Mouse (Mus musculus) testis, adult 2 months (tissue): ENCODE results near the gene Perm1. TPM values are rescaled to one million over a fixed set of nuclear protein-coding genes. Genes with fewer than 3 reads are reported as not detected.

ENCODE experiments used
- H3K27ac ChIP-seq: fragments of 200-500 bp; 2 replicates; pipeline ENCODE4 v1.5.1; 2012; ENCODE audit warnings: low read depth, low read length; ENCODE audit not compliant: control insufficient read depth, insufficient read depth
- H3K27me3 ChIP-seq: fragments of 200-500 bp; 2 replicates; pipeline ENCODE4 v1.6.1; 2012; ENCODE audit warnings: mild to moderate bottlenecking, low read length, moderate library complexity; ENCODE audit not compliant: control insufficient read depth, insufficient read depth
- H3K36me3 ChIP-seq: fragments of 200-500 bp; 2 replicates; pipeline ENCODE4 v1.6.1; 2012; ENCODE audit warnings: mild to moderate bottlenecking, low read length; ENCODE audit not compliant: control insufficient read depth, insufficient read depth
- H3K4me1 ChIP-seq: fragments of 200-500 bp; 2 replicates; pipeline ENCODE4 v1.6.1; 2012; ENCODE audit warnings: low read length; ENCODE audit not compliant: control insufficient read depth, insufficient read depth
- H3K4me3 ChIP-seq: fragments of 200-500 bp; 2 replicates; pipeline ENCODE4 v1.5.1; 2012; ENCODE audit warnings: low read depth, mild to moderate bottlenecking, low read length, moderate library complexity, mixed read lengths; ENCODE audit not compliant: control insufficient read depth
- CTCF ChIP-seq: fragments of 200-500 bp; IDR thresholded peaks from 2 replicates; pipeline ENCODE4 v1.5.1; 2012; ENCODE audit warnings: low read depth, mild to moderate bottlenecking, inconsistent platforms, low read length, moderate library complexity; ENCODE audit not compliant: control insufficient read depth, insufficient read depth, insufficient replicate concordance
- POLR2A ChIP-seq: fragments of 200-500 bp; IDR thresholded peaks from 2 replicates; pipeline ENCODE4 v1.6.1; 2012; ENCODE audit warnings: low read depth, mild to moderate bottlenecking, inconsistent platforms, low read length, moderate library complexity; ENCODE audit not compliant: control insufficient read depth
- polyA plus RNA-seq: library from polyadenylated mRNA; depleted of rRNA; stranded (reverse); fragments of >200 nt; gene quantifications from 2 replicates; pipeline ENCODE4 v1.2.3, GENCODE M21; 2012

The Perm1 gene
- polyA plus RNA-seq, 1 experiment = not detected

- H3K4me1 ChIP-seq = no peaks in the 10 kb centered on the region
- no peak for TF ChIP-seq CTCF
- TF ChIP-seq POLR2A = no peak
- H3K36me3 ChIP-seq = no peaks in the 10 kb centered on the region
- no peak overlapping the region for H3K27ac ChIP-seq
- no peaks in the 10 kb centered on the region for H3K27me3 ChIP-seq
- H3K4me3 ChIP-seq = no peak overlapping the region
Measured at GRCm38 (mm10) chr4:156184291-156184954, 31.2 kb upstream of the Perm1 start.

GRCm38 (mm10) chr4:156185456-156185949 is 30.2 kb upstream of the Perm1 start:
- no peak overlapping the region for H3K27ac ChIP-seq
- H3K4me3 ChIP-seq = no peak overlapping the region
- TF ChIP-seq POLR2A (no peak), CTCF (no peak)
- no peaks in the 10 kb centered on the region for H3K4me1 ChIP-seq
- H3K27me3 ChIP-seq = no peaks in the 10 kb centered on the region
- no peaks in the 10 kb centered on the region for H3K36me3 ChIP-seq

DNA sequence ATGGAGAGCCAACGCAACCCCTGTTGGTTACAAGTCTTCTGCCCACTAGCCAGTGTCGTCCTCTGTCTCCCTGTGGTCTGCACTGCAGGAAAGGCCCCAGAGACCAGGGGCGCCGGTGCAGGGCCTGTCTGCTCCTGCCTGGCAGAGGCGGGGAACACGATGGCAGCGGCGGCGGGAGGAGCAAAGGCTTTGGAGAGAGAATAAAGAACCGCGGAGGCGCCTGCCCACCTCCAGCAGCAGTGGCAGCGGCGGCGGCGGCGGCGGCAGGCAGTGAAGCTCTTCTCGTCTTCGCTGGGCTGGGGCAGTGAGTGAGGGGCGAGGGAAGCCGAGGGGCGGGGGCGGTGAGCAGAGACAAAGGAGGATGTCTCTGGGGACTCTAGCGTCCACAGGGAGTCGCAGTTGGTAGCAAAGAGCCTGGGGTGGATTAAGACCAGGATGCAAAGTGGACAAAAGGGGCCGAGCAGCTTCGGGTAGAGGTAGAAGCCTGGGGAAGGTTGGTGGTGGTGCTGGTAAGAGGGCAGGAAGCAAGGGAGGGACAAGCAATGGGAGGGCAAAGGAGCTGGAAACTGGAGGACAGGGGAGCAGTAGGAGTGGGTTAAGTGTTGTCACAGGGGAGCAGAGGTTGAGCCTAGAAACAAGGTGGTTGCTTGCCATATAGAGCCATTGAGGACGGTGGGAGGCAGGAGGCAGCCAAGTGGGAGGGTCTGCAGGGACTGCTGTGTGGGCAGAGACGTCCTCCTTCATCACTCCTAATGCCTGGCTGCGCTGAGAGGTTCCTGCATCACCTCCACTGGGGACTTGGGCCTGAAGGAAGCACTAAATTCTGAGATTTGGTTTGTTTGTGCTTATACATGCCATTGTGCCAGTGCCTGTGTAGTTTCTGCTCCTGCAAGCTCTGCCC is 29.5 kb upstream of the Perm1 start:
- TF ChIP-seq POLR2A = no peak
- no peak for TF ChIP-seq CTCF
- Histone ChIP-seq H3K36me3 (no peaks in the 10 kb centered on the region), H3K27ac (no peak overlapping the region), H3K4me3 (no peak overlapping the region), H3K27me3 (no peaks in the 10 kb centered on the region), H3K4me1 (no peaks in the 10 kb centered on the region)

- H3K4me1 ChIP-seq = no peaks in the 10 kb centered on the region
Measured at GRCm38 (mm10) chr4:156188162-156188810, 27.4 kb upstream of the Perm1 start.

DNA sequence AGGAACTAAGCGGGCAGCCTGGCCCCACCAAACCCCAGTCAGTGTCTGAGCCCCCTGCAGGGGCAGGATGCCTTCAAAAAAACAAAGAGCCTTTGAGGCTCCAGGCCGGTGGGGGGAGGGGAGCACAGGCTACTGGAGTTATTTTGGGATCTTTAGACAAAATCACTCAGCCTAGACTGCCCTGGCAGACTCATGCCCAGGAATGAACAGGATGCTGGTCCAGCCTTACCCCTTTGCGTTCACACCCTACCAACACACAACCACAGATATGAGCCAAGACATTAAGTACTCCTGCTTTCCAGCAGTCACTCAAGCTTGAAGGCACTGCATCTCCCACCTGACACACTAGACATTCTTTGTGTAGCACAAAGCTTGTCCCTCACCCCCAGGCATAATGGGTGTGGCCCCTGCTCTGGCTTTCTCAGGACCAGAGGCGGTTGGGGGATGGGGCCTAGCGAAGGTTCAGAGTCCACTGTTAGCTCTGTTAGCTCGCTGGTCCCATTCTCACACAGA is 26.8 kb upstream of the Perm1 start:
- Histone ChIP-seq H3K4me1 (no peaks in the 10 kb centered on the region), H3K4me3 (no peak overlapping the region)

More at GRCm38 (mm10) chr4:156188162-156188810, 27.4 kb upstream of the Perm1 start:
- no peak overlapping the region for H3K4me3 ChIP-seq
- no peaks in the 10 kb centered on the region for H3K36me3 ChIP-seq
- TF ChIP-seq CTCF (no peak), POLR2A (no peak)
- no peak overlapping the region for H3K27ac ChIP-seq
- no peaks in the 10 kb centered on the region for H3K27me3 ChIP-seq

DNA sequence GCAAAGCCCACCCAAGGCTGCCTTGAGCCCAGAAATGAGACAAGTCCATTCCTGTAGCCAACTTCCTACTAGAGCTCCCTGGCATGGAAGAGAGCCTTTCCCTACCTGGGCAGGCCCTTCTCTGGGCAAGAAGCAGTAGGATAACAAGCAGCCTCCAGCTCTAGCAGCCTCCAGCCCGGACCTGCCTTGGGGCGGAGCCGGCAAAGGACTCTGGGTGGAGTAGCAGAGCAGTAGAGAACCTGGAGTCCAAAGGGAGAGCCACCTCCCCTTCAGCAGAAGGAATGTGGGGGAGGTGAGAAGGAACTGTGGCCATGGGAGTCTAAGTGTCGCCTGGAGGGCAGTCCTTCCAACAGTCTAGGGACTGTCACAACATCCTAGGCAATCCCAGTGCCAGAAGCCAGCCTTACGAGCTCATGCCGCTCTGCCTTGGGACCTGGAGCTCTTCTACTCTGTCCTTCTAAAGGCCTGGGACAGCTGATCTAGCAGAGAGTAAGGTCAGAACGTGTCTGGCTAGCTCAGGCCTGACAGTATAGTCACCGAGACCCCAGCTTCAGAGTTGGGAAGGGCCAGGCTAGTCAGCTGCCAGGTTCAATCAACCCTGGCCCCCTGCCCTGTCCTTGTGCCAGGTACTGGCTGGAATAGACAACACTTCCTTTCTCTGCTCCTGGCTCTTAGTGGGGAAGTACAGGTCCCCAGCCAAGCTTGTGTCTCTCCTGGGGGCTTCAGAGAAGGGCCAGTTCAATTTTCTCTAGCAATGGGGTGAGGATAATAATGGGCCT is 23.1 kb upstream of the Perm1 start:
- H3K36me3 ChIP-seq = no peaks in the 10 kb centered on the region
- peaks cover 2% of the 10 kb centered on the region; the same call in 1 of the 2 replicates for H3K4me1 ChIP-seq

More for the DNA sequence above, 26.8 kb upstream of the Perm1 start:
- H3K27me3 ChIP-seq = no peaks in the 10 kb centered on the region
- H3K27ac ChIP-seq = no peak overlapping the region
- H3K36me3 ChIP-seq = no peaks in the 10 kb centered on the region
- TF ChIP-seq CTCF (no peak), POLR2A (no peak)

More for the DNA sequence above, 23.1 kb upstream of the Perm1 start:
- TF ChIP-seq POLR2A (no peak), CTCF (no peak)
- H3K27ac ChIP-seq = no peak overlapping the region
- H3K27me3 ChIP-seq = no peaks in the 10 kb centered on the region
- no peak overlapping the region for H3K4me3 ChIP-seq
